Mouse (Mus musculus): Measurements from ENCODE around the gene Mest.

- TF ChIP-seq CTCF (IDR thresholded peaks at IDR 0.05; ENCODE audit: extremely low read depth, insufficient read length, insufficient replicate concordance, low read depth, low read length) (no peak), POLR2A (IDR thresholded peaks at IDR 0.05; ENCODE audit: low read depth, low read length) (no peak)
Measured at GRCm38 (mm10) chr6:30713896-30714295, 9.5 kb upstream of the Mest start.
